Mouse (Mus musculus): Measurements from ENCODE around the gene Zfp768. TPM values are rescaled to one million over a fixed set of nuclear protein-coding genes. Genes with fewer than 3 reads are reported as not detected.
A peak's percentile ranks its signal among the peaks of the same experiment; 100 is the strongest.
"Not testable (repeated sequence)": the region's sequence is repeated elsewhere in the genome, so short reads cannot be mapped to it uniquely, and the experiment has no call there.

The Zfp768 gene
- polyA plus RNA-seq, 1 experiment from 2014 or later: 4.5 TPM

GRCm38 (mm10) chr7:127344371-127344770 lies 1.0 kb downstream of the Zfp768 start:
- H3K4me1 ChIP-seq (replicated peaks; ENCODE audit: control insufficient read depth, insufficient read depth, low read length): peaks cover 11% of the 10 kb centered on the region
- ATAC-seq (replicated peaks; ENCODE audit: low FRiP score, low TSS enrichment, low read depth): no peak
- H3K9me3 ChIP-seq (ENCODE audit: control insufficient read depth, low read length): no peaks in the 10 kb centered on the region
- no peak overlapping the region for H3K27ac ChIP-seq (ENCODE audit: low read depth)
- H3K36me3 ChIP-seq (ENCODE audit: control insufficient read depth, insufficient read depth, low read length): peaks cover 24% of the 10 kb centered on the region
- H3K4me2 ChIP-seq (ENCODE audit: low read length): peak overlapping the region; percentile 83
- DNase-seq (ENCODE audit: low spot score): no peak
- H3K27me3 ChIP-seq (replicated peaks; ENCODE audit: control insufficient read depth, insufficient read depth, low read length): no peaks in the 10 kb centered on the region
- H3K9ac ChIP-seq (ENCODE audit: low read length): peak overlapping the region; percentile 90; the same call in 1 of the 2 replicates
- H3K4me3 ChIP-seq (ENCODE audit: low read depth, low read length): peak overlapping the region; percentile 88
- 89% methylated on average over 8 of the region's 8 CpGs for WGBS

- 90% methylated on average over 38 of the region's 38 CpGs for WGBS
- Histone ChIP-seq H3K4me2 (ENCODE audit: low read length) (no peak overlapping the region), H3K27me3 (replicated peaks; ENCODE audit: control insufficient read depth, insufficient read depth, low read length) (no peaks in the 10 kb centered on the region), H3K36me3 (ENCODE audit: control insufficient read depth, insufficient read depth, low read length) (peaks cover 24% of the 10 kb centered on the region), H3K4me3 (ENCODE audit: low read depth, low read length) (no peak overlapping the region), H3K9me3 (ENCODE audit: control insufficient read depth, low read length) (no peaks in the 10 kb centered on the region), H3K9ac (ENCODE audit: low read length) (no peak overlapping the region), H3K4me1 (replicated peaks; ENCODE audit: control insufficient read depth, insufficient read depth, low read length) (peaks cover 11% of the 10 kb centered on the region), H3K27ac (ENCODE audit: low read depth) (no peak overlapping the region)
- ATAC-seq (replicated peaks; ENCODE audit: low FRiP score, low TSS enrichment, low read depth): no peak
- no peak for DNase-seq (ENCODE audit: low spot score)
Measured at GRCm38 (mm10) chr7:127343351-127344019, 1.9 kb downstream of the Zfp768 start.

GRCm38 (mm10) chr7:127342888-127343287 lies 2.5 kb downstream of the Zfp768 start:
- WGBS: 93% methylated on average over 7 of the region's 7 CpGs
- no peak for DNase-seq (ENCODE audit: low spot score)
- no peak for ATAC-seq (replicated peaks; ENCODE audit: low FRiP score, low TSS enrichment, low read depth)

GRCm38 (mm10) chr7:127342332-127342731 lies 3.1 kb downstream of the Zfp768 start:
- no peak overlapping the region for H3K4me3 ChIP-seq (ENCODE audit: low read depth, low read length)
- no peaks in the 10 kb centered on the region for H3K27me3 ChIP-seq (replicated peaks; ENCODE audit: control insufficient read depth, insufficient read depth, low read length)
- no peaks in the 10 kb centered on the region for H3K9me3 ChIP-seq (ENCODE audit: control insufficient read depth, low read length)
- H3K4me2 ChIP-seq (ENCODE audit: low read length): no peak overlapping the region
- DNase-seq (ENCODE audit: low spot score) (no peak), ATAC-seq (replicated peaks; ENCODE audit: low FRiP score, low TSS enrichment, low read depth) (no peak)
- WGBS: 61% methylated on average over 4 of the region's 4 CpGs
- H3K27ac ChIP-seq (ENCODE audit: low read depth): no peak overlapping the region
- no peak overlapping the region for H3K9ac ChIP-seq (ENCODE audit: low read length)
- peaks cover 11% of the 10 kb centered on the region for H3K4me1 ChIP-seq (replicated peaks; ENCODE audit: control insufficient read depth, insufficient read depth, low read length)
- peaks cover 24% of the 10 kb centered on the region for H3K36me3 ChIP-seq (ENCODE audit: control insufficient read depth, insufficient read depth, low read length)

More at GRCm38 (mm10) chr7:127342888-127343287, 2.5 kb downstream of the Zfp768 start:
- H3K27ac ChIP-seq (ENCODE audit: low read depth): no peak overlapping the region
- no peak overlapping the region for H3K4me3 ChIP-seq (ENCODE audit: low read depth, low read length)
- H3K36me3 ChIP-seq (ENCODE audit: control insufficient read depth, insufficient read depth, low read length): peaks cover 24% of the 10 kb centered on the region
- no peak overlapping the region for H3K9ac ChIP-seq (ENCODE audit: low read length)
- H3K9me3 ChIP-seq (ENCODE audit: control insufficient read depth, low read length): no peaks in the 10 kb centered on the region
- H3K4me2 ChIP-seq (ENCODE audit: low read length): no peak overlapping the region
- peaks cover 11% of the 10 kb centered on the region for H3K4me1 ChIP-seq (replicated peaks; ENCODE audit: control insufficient read depth, insufficient read depth, low read length)
- no peaks in the 10 kb centered on the region for H3K27me3 ChIP-seq (replicated peaks; ENCODE audit: control insufficient read depth, insufficient read depth, low read length)

GRCm38 (mm10) chr7:127341861-127342260 lies 3.5 kb downstream of the Zfp768 start:
- H3K4me1 ChIP-seq (replicated peaks; ENCODE audit: control insufficient read depth, insufficient read depth, low read length); H3K9ac ChIP-seq (ENCODE audit: low read length); H3K9me3 ChIP-seq (ENCODE audit: control insufficient read depth, low read length); H3K27ac ChIP-seq (ENCODE audit: low read depth); H3K4me2 ChIP-seq (ENCODE audit: low read length); DNase-seq (ENCODE audit: low spot score); ATAC-seq (replicated peaks; ENCODE audit: low FRiP score, low TSS enrichment, low read depth); H3K27me3 ChIP-seq (replicated peaks; ENCODE audit: control insufficient read depth, insufficient read depth, low read length); H3K4me3 ChIP-seq (ENCODE audit: low read depth, low read length): not testable (repeated sequence)
- H3K36me3 ChIP-seq (ENCODE audit: control insufficient read depth, insufficient read depth, low read length): peaks cover 24% of the 10 kb centered on the region
- WGBS: 86% methylated on average over 6 of the region's 6 CpGs

- no peaks in the 10 kb centered on the region for H3K27me3 ChIP-seq (replicated peaks; ENCODE audit: control insufficient read depth, insufficient read depth, low read length)
- no peak overlapping the region for H3K4me2 ChIP-seq (ENCODE audit: low read length)
- no peak for DNase-seq (ENCODE audit: low spot score)
- H3K36me3 ChIP-seq (ENCODE audit: control insufficient read depth, insufficient read depth, low read length): peaks cover 24% of the 10 kb centered on the region
- ATAC-seq (replicated peaks; ENCODE audit: low FRiP score, low TSS enrichment, low read depth): no peak
- peaks cover 5% of the 10 kb centered on the region for H3K4me1 ChIP-seq (replicated peaks; ENCODE audit: control insufficient read depth, insufficient read depth, low read length)
- no peaks in the 10 kb centered on the region for H3K9me3 ChIP-seq (ENCODE audit: control insufficient read depth, low read length)
- 92% methylated on average over 8 of the region's 8 CpGs for WGBS
- H3K27ac ChIP-seq (ENCODE audit: low read depth): no peak overlapping the region
- no peak overlapping the region for H3K9ac ChIP-seq (ENCODE audit: low read length)
- H3K4me3 ChIP-seq (ENCODE audit: low read depth, low read length): no peak overlapping the region
Measured at GRCm38 (mm10) chr7:127341356-127341755, 4.0 kb downstream of the Zfp768 start.

GRCm38 (mm10) chr7:127337636-127338035 lies 7.8 kb downstream of the Zfp768 start:
- WGBS: 63% methylated on average over 4 of the region's 4 CpGs
- Histone ChIP-seq H3K4me1 (replicated peaks; ENCODE audit: control insufficient read depth, insufficient read depth, low read length) (no peaks in the 10 kb centered on the region), H3K4me3 (ENCODE audit: low read depth, low read length) (no peak overlapping the region), H3K27ac (ENCODE audit: low read depth) (no peak overlapping the region), H3K36me3 (ENCODE audit: control insufficient read depth, insufficient read depth, low read length) (peaks cover 10% of the 10 kb centered on the region), H3K9me3 (ENCODE audit: control insufficient read depth, low read length) (no peaks in the 10 kb centered on the region), H3K9ac (ENCODE audit: low read length) (no peak overlapping the region), H3K4me2 (ENCODE audit: low read length) (no peak overlapping the region), H3K27me3 (replicated peaks; ENCODE audit: control insufficient read depth, insufficient read depth, low read length) (no peaks in the 10 kb centered on the region)
- no peak for DNase-seq (ENCODE audit: low spot score)
- no peak for ATAC-seq (replicated peaks; ENCODE audit: low FRiP score, low TSS enrichment, low read depth)

- Histone ChIP-seq H3K9me3 (ENCODE audit: control insufficient read depth, low read length) (no peaks in the 10 kb centered on the region), H3K9ac (ENCODE audit: low read length) (no peak overlapping the region), H3K4me1 (replicated peaks; ENCODE audit: control insufficient read depth, insufficient read depth, low read length) (no peaks in the 10 kb centered on the region), H3K27ac (ENCODE audit: low read depth) (no peak overlapping the region), H3K4me3 (ENCODE audit: low read depth, low read length) (no peak overlapping the region), H3K36me3 (ENCODE audit: control insufficient read depth, insufficient read depth, low read length) (no peaks in the 10 kb centered on the region), H3K4me2 (ENCODE audit: low read length) (no peak overlapping the region), H3K27me3 (replicated peaks; ENCODE audit: control insufficient read depth, insufficient read depth, low read length) (no peaks in the 10 kb centered on the region)
- no peak for ATAC-seq (replicated peaks; ENCODE audit: low FRiP score, low TSS enrichment, low read depth)
- 80% methylated on average over 4 of the region's 4 CpGs for WGBS
- DNase-seq (ENCODE audit: low spot score): no peak
Measured at GRCm38 (mm10) chr7:127335604-127336003, 9.8 kb downstream of the Zfp768 start.

GRCm38 (mm10) chr7:127333240-127333639 lies 12.1 kb downstream of the Zfp768 start:
- no peak overlapping the region for H3K9ac ChIP-seq (ENCODE audit: low read length)

More at GRCm38 (mm10) chr7:127333240-127333639, 12.1 kb downstream of the Zfp768 start:
- Histone ChIP-seq H3K36me3 (ENCODE audit: control insufficient read depth, insufficient read depth, low read length) (no peaks in the 10 kb centered on the region), H3K4me3 (ENCODE audit: low read depth, low read length) (no peak overlapping the region), H3K9me3 (ENCODE audit: control insufficient read depth, low read length) (no peaks in the 10 kb centered on the region), H3K27ac (ENCODE audit: low read depth) (no peak overlapping the region), H3K4me2 (ENCODE audit: low read length) (no peak overlapping the region), H3K4me1 (replicated peaks; ENCODE audit: control insufficient read depth, insufficient read depth, low read length) (no peaks in the 10 kb centered on the region), H3K27me3 (replicated peaks; ENCODE audit: control insufficient read depth, insufficient read depth, low read length) (no peaks in the 10 kb centered on the region)
- ATAC-seq (replicated peaks; ENCODE audit: low FRiP score, low TSS enrichment, low read depth): no peak
- WGBS: 81% methylated on average over 6 of the region's 6 CpGs
- no peak for DNase-seq (ENCODE audit: low spot score)

Measured in intestine, embryonic 14.5 days (tissue).